Mouse (Mus musculus) midbrain, postnatal 0 days (tissue): ENCODE data around the gene Glis3. TPM values are rescaled to one million over a fixed set of nuclear protein-coding genes. Genes with fewer than 3 reads are reported as not detected.

ENCODE experiments used
- ATAC-seq: fragments of 200-750 bp; cut with Nextera tagmentation; 2 replicates; pipeline ENCODE4 v1.8.0; 2017; ENCODE audit warnings: moderate number of reproducible peaks, mild to moderate bottlenecking, moderate TSS enrichment, moderate library complexity; ENCODE audit not compliant: low FRiP score
- DNase-seq: peaks from one replicate; pipeline ENCODE4 v3.0.0-alpha.2; 2015; ENCODE audit warnings: low spot score
- H3K27ac ChIP-seq: fragments of 300-500 bp; sonication (generic); 2 replicates; pipeline ENCODE4 v1.5.1; 2014; ENCODE audit warnings: low read depth, mild to moderate bottlenecking, low read length, mixed read lengths
- H3K27me3 ChIP-seq: fragments of 300-500 bp; sonication (generic); 2 replicates; pipeline ENCODE4 v1.6.1; 2014; ENCODE audit warnings: low read length, control low read depth, mixed read lengths; ENCODE audit not compliant: insufficient read depth
- H3K36me3 ChIP-seq: fragments of 300-500 bp; sonication (generic); 2 replicates; pipeline ENCODE4 v1.6.1; 2014; ENCODE audit warnings: low read length, control low read depth, mixed read lengths; ENCODE audit not compliant: insufficient read depth
- H3K4me1 ChIP-seq: fragments of 300-500 bp; sonication (generic); 2 replicates; pipeline ENCODE4 v1.6.1; 2014; ENCODE audit warnings: mild to moderate bottlenecking, control low read depth, antibody characterized with exemption, low read length, mixed read lengths; ENCODE audit not compliant: insufficient read depth
- H3K4me2 ChIP-seq: fragments of 300-500 bp; sonication (generic); 2 replicates; pipeline ENCODE4 v1.6.1; 2014; ENCODE audit warnings: low read depth, mild to moderate bottlenecking, low read length, mixed read lengths; ENCODE audit not compliant: poor library complexity, severe bottlenecking
- H3K4me3 ChIP-seq: fragments of 300-500 bp; sonication (generic); 2 replicates; pipeline ENCODE4 v1.5.1; 2014; ENCODE audit warnings: low read depth, mild to moderate bottlenecking, low read length, moderate library complexity
- H3K9ac ChIP-seq: fragments of 300-500 bp; sonication (generic); replicated peaks from 2 replicates; pipeline ENCODE4 v1.6.1; 2014; ENCODE audit warnings: mild to moderate bottlenecking, low read length, moderate library complexity, mixed read lengths; ENCODE audit not compliant: poor library complexity, severe bottlenecking
- H3K9me3 ChIP-seq: fragments of 300-500 bp; sonication (generic); 2 replicates; pipeline ENCODE4 v1.6.1; 2016; ENCODE audit warnings: low read length, control low read depth
- CTCF ChIP-seq: IDR thresholded peaks from 2 replicates; pipeline ENCODE4 v1.5.1; 2016; ENCODE audit warnings: antibody characterized with exemption, mild to moderate bottlenecking
- WGBS: fragments of 180-500 bp; shearing (Covaris S2); extraction: QIAGEN DNeasy Blood & Tissue Kit; methylation state at CpG from one replicate; pipeline ENCODE4 v1.1.7; 2014; 5-methylcytosine and 5-hydroxymethylcytosine counted together
- polyA plus RNA-seq: library from polyadenylated mRNA; unstranded; fragments of >200 nt; fragmentation: Nextera tagmentation; extraction: Ambion mirVana; gene quantifications from 2 replicates; pipeline ENCODE4 v1.2.1, GENCODE M21; 2015
- total RNA-seq: library from RNA; depleted of rRNA; stranded (reverse); fragments of >200 nt; gene quantifications from 2 replicates; pipeline ENCODE4 v1.2.3, GENCODE M21; 2014

The Glis3 gene
- total and polyA plus RNA-seq, 2 experiments from 2014 or later = 1.2 to 27.1 TPM

DNA sequence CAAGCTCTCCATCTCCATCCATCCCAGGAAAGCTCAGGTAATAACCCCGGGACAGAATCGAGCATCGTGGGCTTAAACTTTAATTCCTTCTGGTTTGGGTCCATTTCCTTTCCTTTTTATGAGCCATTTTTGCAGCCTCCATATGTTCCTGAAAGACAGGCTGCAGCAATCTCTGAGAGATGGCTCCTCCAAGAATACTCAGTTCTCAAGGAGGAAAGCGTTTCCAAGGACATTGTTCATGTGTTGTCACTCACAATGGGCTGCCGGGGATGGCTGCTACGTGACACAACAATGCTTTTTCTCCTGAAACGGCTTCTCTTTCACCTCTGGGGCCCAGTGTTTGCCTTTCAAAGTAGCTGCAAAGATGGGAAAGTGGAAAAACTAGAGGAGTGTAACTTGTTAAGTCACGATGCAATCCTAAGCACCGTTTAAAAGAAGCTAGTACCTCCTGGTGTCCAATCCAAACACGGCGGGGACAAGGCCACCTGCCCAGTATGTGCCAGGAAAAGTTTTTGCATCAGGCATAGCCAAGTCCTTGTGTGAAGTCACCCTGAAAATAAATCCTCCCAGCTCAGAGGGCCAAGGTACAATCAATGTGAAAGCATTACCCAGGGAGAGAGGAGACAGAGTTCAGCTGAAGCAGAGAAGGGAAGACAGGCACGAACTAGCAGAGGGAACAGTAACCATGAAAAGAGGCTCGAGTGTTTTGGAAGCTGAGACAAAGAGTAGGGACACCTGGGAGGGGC lies 332.6 kb downstream of the Glis3 start:
- no peak for TF ChIP-seq CTCF
- H3K27me3 ChIP-seq = no peaks in the 10 kb centered on the region
- H3K4me1 ChIP-seq = no peaks in the 10 kb centered on the region
- no peaks in the 10 kb centered on the region for H3K9me3 ChIP-seq
- ATAC-seq (no peak), DNase-seq (no peak)
- no peak overlapping the region for H3K4me3 ChIP-seq
- 34% methylated on average over 13 of the region's 13 CpGs for WGBS
- no peaks in the 10 kb centered on the region for H3K36me3 ChIP-seq
- no peak overlapping the region for H3K4me2 ChIP-seq
- H3K27ac ChIP-seq = no peak overlapping the region
- H3K9ac ChIP-seq = no peak overlapping the region

DNA sequence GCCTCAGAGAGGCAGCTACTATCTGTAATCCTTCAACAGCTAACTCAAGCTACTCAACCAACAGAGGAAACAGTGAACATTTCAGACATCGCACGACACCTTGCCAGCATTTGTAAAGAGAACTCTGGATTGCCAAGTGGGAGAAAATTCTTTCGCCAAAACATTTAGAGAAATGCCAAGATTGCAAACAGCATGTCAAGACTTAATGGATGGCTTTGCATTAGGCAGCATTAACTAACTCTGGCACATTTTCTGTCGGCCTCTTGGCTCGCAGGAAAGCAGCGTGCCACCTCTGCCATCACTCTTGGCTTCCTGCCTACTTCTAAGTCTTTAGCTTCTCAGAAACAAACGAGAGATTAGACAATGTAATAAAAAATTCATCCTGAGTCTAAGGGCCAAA lies 336.2 kb downstream of the Glis3 start:
- ATAC-seq (no peak), DNase-seq (peak; percentile 31)
- H3K4me1 ChIP-seq = no peaks in the 10 kb centered on the region
- no peaks in the 10 kb centered on the region for H3K36me3 ChIP-seq
- H3K4me2 ChIP-seq = no peak overlapping the region
- H3K9ac ChIP-seq = no peak overlapping the region
- WGBS = 69% methylated on average over 7 of the region's 7 CpGs
- TF ChIP-seq CTCF = no peak
- H3K4me3 ChIP-seq = no peak overlapping the region
- H3K27me3 ChIP-seq = no peaks in the 10 kb centered on the region
- H3K9me3 ChIP-seq = no peaks in the 10 kb centered on the region
- no peak overlapping the region for H3K27ac ChIP-seq

DNA sequence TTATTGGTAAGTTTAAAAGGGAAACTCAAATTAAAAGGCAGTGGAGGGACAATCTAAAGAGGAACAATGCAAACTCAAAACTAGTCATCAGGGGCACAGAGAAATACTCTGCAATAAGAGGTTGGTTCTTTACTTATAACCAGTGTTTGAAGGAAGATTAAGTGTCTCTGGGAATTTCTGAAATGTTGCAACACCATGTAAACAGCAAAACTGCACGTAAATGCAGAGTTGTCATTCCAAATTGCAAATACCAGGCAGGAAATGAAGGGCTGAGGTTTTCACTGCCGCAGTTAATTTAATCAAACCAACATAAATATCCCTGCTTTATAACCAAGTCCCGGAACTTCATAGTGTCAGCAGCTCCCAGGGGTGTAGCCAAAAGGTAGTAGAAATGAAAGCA lies 342.3 kb downstream of the Glis3 start:
- TF ChIP-seq CTCF = no peak
- Histone ChIP-seq H3K27me3 (no peaks in the 10 kb centered on the region), H3K4me3 (no peak overlapping the region), H3K27ac (0 out of 2 replicates have a peak overlapping the region, but pooled peaks have one; percentile 0), H3K4me1 (0 out of 2 replicates have a peak, but pooled peaks cover 6% of the 10 kb centered on the region), H3K4me2 (no peak overlapping the region), H3K9ac (no peak overlapping the region), H3K36me3 (no peaks in the 10 kb centered on the region), H3K9me3 (no peaks in the 10 kb centered on the region)
- DNase-seq (no peak), ATAC-seq (no peak)
- WGBS = 33% methylated on average over 3 of the region's 3 CpGs

DNA sequence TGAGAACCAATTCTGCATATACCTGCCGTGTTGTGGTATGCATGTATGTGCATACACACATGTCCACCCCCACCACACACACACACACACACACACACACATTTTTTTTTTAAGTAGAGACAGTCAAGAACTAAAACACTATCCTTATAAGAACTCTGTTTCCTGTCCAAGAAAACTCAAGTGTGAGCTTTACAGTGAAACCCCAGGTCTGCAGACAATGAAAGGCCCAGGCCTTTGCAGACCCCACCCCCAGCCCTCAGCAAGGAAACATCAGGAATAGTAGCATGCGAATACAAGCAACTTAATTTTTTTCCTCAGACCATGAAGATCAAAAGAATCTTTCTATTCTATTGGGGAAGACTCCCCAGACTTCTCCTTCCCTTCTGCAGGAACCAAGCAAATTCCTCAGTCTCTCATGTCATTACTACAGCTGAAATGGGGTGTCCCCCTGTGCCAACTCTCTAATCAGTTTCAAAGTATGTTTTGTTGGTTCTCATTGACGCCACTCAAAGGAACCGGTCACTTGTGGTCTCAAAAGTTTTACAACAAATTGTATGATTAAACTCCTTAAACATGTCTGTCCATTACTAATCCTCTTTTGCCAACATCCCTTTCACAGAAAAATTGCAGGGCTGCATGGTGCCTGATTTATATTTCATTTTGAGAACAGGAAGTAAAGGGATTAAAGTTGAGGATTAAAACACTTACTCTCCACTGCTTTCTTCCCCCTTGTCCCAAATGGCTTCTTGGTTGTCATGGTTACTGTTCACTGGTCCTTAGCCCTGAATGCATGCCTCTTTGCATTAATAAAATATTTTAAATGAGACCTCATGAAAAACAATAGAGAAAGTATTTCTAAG lies 343.0 kb downstream of the Glis3 start:
- H3K36me3 ChIP-seq = no peaks in the 10 kb centered on the region
- no peaks in the 10 kb centered on the region for H3K27me3 ChIP-seq
- H3K4me3 ChIP-seq = no peak overlapping the region
- no peak overlapping the region for H3K4me2 ChIP-seq
- DNase-seq (no peak), ATAC-seq (no peak)
- H3K9ac ChIP-seq = no peak overlapping the region
- no peaks in the 10 kb centered on the region for H3K9me3 ChIP-seq
- no peak overlapping the region for H3K27ac ChIP-seq
- H3K4me1 ChIP-seq = 0 out of 2 replicates have a peak, but pooled peaks cover 6% of the 10 kb centered on the region
- TF ChIP-seq CTCF = no peak
- WGBS = 23% methylated on average over 4 of the region's 4 CpGs

DNA sequence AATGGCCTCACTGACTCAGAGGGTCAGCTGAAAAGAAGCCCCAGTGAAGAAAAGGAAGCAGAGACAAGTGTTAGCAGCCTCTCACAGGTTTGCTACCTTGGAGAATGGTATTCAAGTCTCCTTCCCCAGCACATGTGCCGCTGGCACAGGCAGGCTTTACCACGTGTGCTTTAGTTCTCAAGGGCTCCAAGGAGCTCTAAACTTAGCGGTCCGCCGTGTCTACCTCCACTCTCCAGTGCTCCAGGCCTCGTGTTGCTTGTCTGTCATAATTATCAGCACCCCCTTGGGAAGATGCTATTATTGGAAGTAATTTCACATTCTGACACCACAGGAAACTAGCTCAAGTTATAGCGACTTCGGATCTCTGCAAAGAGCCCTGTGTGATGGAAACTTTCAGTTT lies 344.0 kb downstream of the Glis3 start:
- Histone ChIP-seq H3K4me1 (0 out of 2 replicates have a peak, but pooled peaks cover 6% of the 10 kb centered on the region), H3K27ac (no peak overlapping the region), H3K27me3 (no peaks in the 10 kb centered on the region), H3K36me3 (no peaks in the 10 kb centered on the region), H3K4me2 (no peak overlapping the region), H3K9me3 (no peaks in the 10 kb centered on the region), H3K9ac (no peak overlapping the region), H3K4me3 (no peak overlapping the region)
- no peak for TF ChIP-seq CTCF
- ATAC-seq = no peak
- 25% methylated on average over 8 of the region's 8 CpGs for WGBS
- no peak for DNase-seq
